Mouse (Mus musculus): ENCODE results near the gene Gm20532.

GRCm38 (mm10) chr2:26599965-26600364, 13.5 kb downstream of the Gm20532 start:
- no peak for TF ChIP-seq CTCF (IDR thresholded peaks at IDR 0.05; ENCODE audit: extremely low read depth, insufficient read depth, insufficient read length, insufficient replicate concordance)
- TF ChIP-seq POLR2A (IDR thresholded peaks at IDR 0.05; ENCODE audit: low read depth, low read length): no peak
